Mouse (Mus musculus) lung, postnatal 0 days (tissue): ENCODE measurements around the gene Dvl3. TPM values are rescaled to one million over a fixed set of nuclear protein-coding genes. Genes with fewer than 3 reads are reported as not detected.

Experiments
- ATAC-seq: fragments of 200-750 bp; cut with Nextera tagmentation; 2 replicates; pipeline ENCODE4 v1.8.0; 2017; ENCODE audit warnings: moderate library complexity
- DNase-seq: peaks from one replicate; pipeline ENCODE4 v3.0.0-alpha.2; 2016; ENCODE audit warnings: low spot score
- H3K27ac ChIP-seq: fragments of 300-500 bp; sonication (generic); 2 replicates; pipeline ENCODE4 v1.5.1; 2014; ENCODE audit warnings: antibody characterized with exemption, mild to moderate bottlenecking, low read length, mixed read lengths
- H3K27me3 ChIP-seq: fragments of 300-500 bp; sonication (generic); replicated peaks from 2 replicates; pipeline ENCODE4 v1.6.1; 2014; ENCODE audit warnings: low read length, mixed read lengths; ENCODE audit not compliant: insufficient read depth
- H3K36me3 ChIP-seq: fragments of 300-500 bp; sonication (generic); 2 replicates; pipeline ENCODE4 v1.6.1; 2014; ENCODE audit warnings: low read length, mixed read lengths; ENCODE audit not compliant: insufficient read depth
- H3K4me1 ChIP-seq: fragments of 300-500 bp; sonication (generic); 2 replicates; pipeline ENCODE4 v1.6.1; 2014; ENCODE audit warnings: antibody characterized with exemption, low read depth, low read length, mixed read lengths; ENCODE audit not compliant: insufficient read depth
- H3K4me2 ChIP-seq: fragments of 300-500 bp; sonication (generic); replicated peaks from 2 replicates; pipeline ENCODE4 v1.6.1; 2014; ENCODE audit warnings: low read depth, mild to moderate bottlenecking, low read length, moderate library complexity, mixed read lengths
- H3K4me3 ChIP-seq: fragments of 300-500 bp; sonication (generic); 2 replicates; pipeline ENCODE4 v1.5.1; 2014; ENCODE audit warnings: low read depth, low read length
- H3K9ac ChIP-seq: fragments of 300-500 bp; sonication (generic); replicated peaks from 2 replicates; pipeline ENCODE4 v1.6.1; 2014; ENCODE audit warnings: low read depth, mild to moderate bottlenecking
- H3K9me3 ChIP-seq: fragments of 300-500 bp; sonication (generic); 2 replicates; pipeline ENCODE4 v1.6.1; 2016; ENCODE audit warnings: low read length, mixed read lengths
- CTCF ChIP-seq: IDR thresholded peaks from 2 replicates; pipeline ENCODE4 v1.5.1; 2016; ENCODE audit warnings: antibody characterized with exemption, mild to moderate bottlenecking
- EP300 ChIP-seq: IDR thresholded peaks from 2 replicates; pipeline ENCODE4 v1.6.1; 2016; ENCODE audit warnings: antibody characterized with exemption, mild to moderate bottlenecking, control low read depth
- WGBS: fragments of 180-500 bp; shearing (Covaris S2); extraction: QIAGEN DNeasy Blood & Tissue Kit; methylation state at CpG from one replicate; pipeline ENCODE4 v1.1.7; 2014; 5-methylcytosine and 5-hydroxymethylcytosine counted together
- polyA plus RNA-seq: library from polyadenylated mRNA; unstranded; fragments of >200 nt; fragmentation: Nextera tagmentation; extraction: Ambion mirVana; gene quantifications from 2 replicates; pipeline ENCODE4 v1.2.1, GENCODE M21; 2015

Dvl3 gene
- polyA plus RNA-seq, 1 experiment from 2014 or later = 10.3 TPM

DNA sequence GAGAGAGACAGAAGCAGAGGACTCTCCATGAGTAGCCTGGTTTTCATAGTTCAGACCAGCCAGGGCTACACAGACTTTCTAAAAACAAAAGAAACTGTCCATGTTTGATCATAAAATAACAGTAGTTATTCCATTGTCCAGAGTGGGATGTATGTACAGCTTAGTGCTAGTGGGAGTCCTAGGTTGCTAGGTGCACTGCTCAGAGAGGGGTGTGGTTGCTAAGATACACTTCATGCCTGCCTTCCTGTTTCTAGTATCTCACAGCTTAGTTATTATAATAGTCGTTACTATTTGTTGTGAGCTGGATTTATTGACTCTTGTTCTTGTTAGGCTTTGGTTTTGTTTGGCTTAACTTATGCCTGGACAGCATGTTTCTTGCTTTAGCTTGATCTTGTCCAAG, 48.3 kb downstream of the Dvl3 start:
- H3K9me3 ChIP-seq = no peaks in the 10 kb centered on the region
- DNase-seq (no peak), ATAC-seq (no peak)
- peaks cover 9% of the 10 kb centered on the region; the same call in 1 of the 2 replicates for H3K36me3 ChIP-seq
- no peak overlapping the region for H3K4me2 ChIP-seq
- no peak overlapping the region for H3K9ac ChIP-seq
- TF ChIP-seq CTCF (no peak), EP300 (no peak)
- H3K4me1 ChIP-seq = no peaks in the 10 kb centered on the region
- WGBS = 59% methylated on average over 1 of the region's 1 CpGs
- no peaks in the 10 kb centered on the region for H3K27me3 ChIP-seq
- H3K27ac ChIP-seq = no peak overlapping the region
- H3K4me3 ChIP-seq = no peak overlapping the region

Other genes with a start within 250 kb of the Dvl3 start
- gene Parl, start 214.6 kb upstream of the Dvl3 start, polyA plus RNA-seq = 69.5 and 73.3 TPM in 2 replicates
- 0.29 and 0.51 TPM in 2 replicates for gene Cyp2ab1, start 191.6 kb upstream of the Dvl3 start, polyA plus RNA-seq
- 57.4 and 71.6 TPM in 2 replicates for gene Abcc5, start 90.6 kb upstream of the Dvl3 start, polyA plus RNA-seq
- 46.9 and 51.1 TPM in 2 replicates for gene Eif2b5, start 18.2 kb upstream of the Dvl3 start, polyA plus RNA-seq
- 402 and 427 TPM in 2 replicates for gene Ap2m1, start 18.5 kb downstream of the Dvl3 start, polyA plus RNA-seq
- gene Abcf3, start 31.6 kb downstream of the Dvl3 start, polyA plus RNA-seq = 36.3 and 39.6 TPM in 2 replicates
- gene Vwa5b2, start 72.5 kb downstream of the Dvl3 start, polyA plus RNA-seq = 0.06 and 0.12 TPM in 2 replicates
- gene Eef1akmt4, start 94.6 kb downstream of the Dvl3 start, polyA plus RNA-seq = 15.2 and 15.3 TPM in 2 replicates
- 0.08 TPM in 1 of 2 replicates, not detected in the other for gene Gm49333, start 94.6 kb downstream of the Dvl3 start, polyA plus RNA-seq
- 17.6 and 19.3 TPM in 2 replicates for gene Alg3, start 94.8 kb downstream of the Dvl3 start, polyA plus RNA-seq
- gene Camk2n2, start 104.3 kb downstream of the Dvl3 start, polyA plus RNA-seq = 0.42 and 0.52 TPM in 2 replicates
- 0.12 and 0.52 TPM in 2 replicates for gene Ece2, start 112.8 kb downstream of the Dvl3 start, polyA plus RNA-seq
- gene Psmd2, start 134.7 kb downstream of the Dvl3 start, polyA plus RNA-seq = 146 and 150 TPM in 2 replicates
- 73.5 and 78.7 TPM in 2 replicates for gene Eif4g1, start 151.3 kb downstream of the Dvl3 start, polyA plus RNA-seq
- gene Fam131a, start 176.3 kb downstream of the Dvl3 start, polyA plus RNA-seq = 8.4 and 8.9 TPM in 2 replicates
- 37.5 and 48.2 TPM in 2 replicates for gene Polr2h, start 200.7 kb downstream of the Dvl3 start, polyA plus RNA-seq
- gene Clcn2, start 200.8 kb downstream of the Dvl3 start, polyA plus RNA-seq = 1.8 and 1.9 TPM in 2 replicates
- gene Chrd, start 216.1 kb downstream of the Dvl3 start, polyA plus RNA-seq = 1.5 and 1.7 TPM in 2 replicates
- 0.54 and 0.81 TPM in 2 replicates for gene Thpo, start 217.5 kb downstream of the Dvl3 start, polyA plus RNA-seq